Mouse (Mus musculus) G1E (cell line): ENCODE measurements at regions not wholly inside any gene's neighbourhood (a gene's known extent, or its start where the extent isn't known, plus 50 kb on each side); places are given as distances from the start of the nearest gene placed in this dataset.

Experiments
- CTCF ChIP-seq: IDR thresholded peaks from 2 replicates; pipeline ENCODE4 v1.5.1; 2012; ENCODE audit warnings: low read depth, low read length, inconsistent platforms, mixed read lengths
- GATA1 ChIP-seq: IDR thresholded peaks from 2 replicates; pipeline ENCODE4 v1.6.1; 2012; ENCODE audit warnings: borderline replicate concordance, low read length, inconsistent platforms, mixed read lengths
- POLR2AphosphoS5 ChIP-seq: IDR thresholded peaks from 2 replicates; pipeline ENCODE4 v1.6.1; 2012; ENCODE audit warnings: low read depth, low read length, inconsistent platforms; ENCODE audit not compliant: insufficient replicate concordance
- TAL1 ChIP-seq: conservative IDR thresholded peaks from 2 replicates; pipeline ENCODE4 v1.6.1; 2012; ENCODE audit warnings: low read depth, low read length, inconsistent platforms, mixed read lengths

- TF ChIP-seq GATA1 (no peak), CTCF (no peak), POLR2AphosphoS5 (no peak), TAL1 (no peak)
These were observed 132.2 kb upstream of the Tmpo start for GRCm38 (mm10) chr10:91313316-91313715.
